Mouse (Mus musculus): ENCODE data around the gene Ruvbl2. TPM values are rescaled to one million over a fixed set of nuclear protein-coding genes. Genes with fewer than 3 reads are reported as not detected.
A peak's percentile ranks its signal among the peaks of the same experiment; 100 is the strongest.
"Not testable (repeated sequence)": the region's sequence is repeated elsewhere in the genome, so short reads cannot be mapped to it uniquely, and the experiment has no call there.

Gene Ruvbl2
- polyA plus RNA-seq, 1 experiment from 2014 or later = 65.0 TPM

DNA sequence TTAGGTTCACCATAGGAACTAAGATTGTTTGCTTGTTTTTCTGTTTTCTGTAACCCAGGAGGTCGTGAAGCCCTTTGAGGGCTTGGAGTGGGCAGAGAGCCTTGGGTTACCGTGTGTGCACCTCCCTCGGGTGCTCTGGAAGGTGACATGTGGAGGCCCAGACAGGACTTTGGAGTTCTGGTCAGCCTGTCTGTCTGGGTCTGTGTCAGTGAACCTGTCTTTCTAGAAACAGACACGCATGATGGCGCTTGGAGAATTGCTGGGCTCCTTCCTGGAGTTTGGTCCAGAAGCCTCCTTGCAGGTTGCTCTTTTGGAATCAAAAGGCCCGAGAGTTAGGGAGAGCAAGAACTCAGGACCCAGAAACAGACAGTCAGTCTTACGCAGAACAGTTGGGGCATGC, 22.5 kb upstream of the Ruvbl2 start:
- peak overlapping the region; percentile 24; the same call in 1 of the 2 replicates for H3K9ac ChIP-seq
- H3K4me2 ChIP-seq = peak overlapping the region; percentile 76
- H3K4me1 ChIP-seq (replicated peaks) = peaks cover 47% of the 10 kb centered on the region

DNA sequence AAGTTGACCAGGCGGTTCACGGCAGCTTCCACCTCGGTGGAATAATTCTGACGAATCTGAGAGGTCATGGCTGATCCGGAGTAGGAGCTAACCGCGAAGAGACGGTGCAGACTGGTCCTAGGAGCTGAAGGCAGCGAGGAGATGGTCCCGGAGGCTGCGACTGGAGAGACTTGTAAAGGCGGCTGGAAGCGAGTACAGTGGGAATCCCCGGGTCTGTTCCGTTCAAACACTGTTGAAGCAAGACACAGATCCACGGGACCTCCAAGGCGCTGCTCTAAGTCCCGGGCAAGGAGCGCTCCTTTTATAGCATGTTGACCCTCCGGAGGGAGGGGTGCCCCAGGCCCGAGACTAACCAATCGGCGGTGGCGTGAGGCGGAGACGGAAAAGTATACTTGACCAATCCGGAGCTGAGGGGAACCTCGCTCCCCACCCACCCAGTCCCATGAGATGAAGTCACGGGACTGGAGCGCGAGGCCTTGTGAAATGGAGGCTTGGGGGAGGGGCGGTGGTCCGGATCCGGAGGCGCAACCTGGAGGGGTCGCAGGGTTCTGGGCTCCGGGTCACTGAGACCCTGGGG, 21.8 kb upstream of the Ruvbl2 start, which contains the start of gene Ftl1:
TSS of gene Ftl1 (minus strand) at position 321 of the 577 bp plus-strand sequence.
- Histone ChIP-seq H3K27ac (peak within 1 kb of the TSS; percentile 85), H3K4me3 (peak within 1 kb of the TSS; percentile 72), H3K4me2 (peak within 1 kb of the TSS; percentile 76), H3K36me3 (peaks cover 50% of the 10 kb centered on the region), H3K4me1 (replicated peaks) (peaks cover 43% of the 10 kb centered on the region), H3K9ac (peak within 1 kb of the TSS; percentile 76)
- ATAC-seq (replicated peaks; ENCODE audit: insufficient number of reproducible peaks, insufficient read depth, low FRiP score, low read depth) = peak; percentile 93
- 0% methylated on average over 35 of the region's 37 CpGs for WGBS
- not testable (repeated sequence) for H3K9me3 ChIP-seq (replicated peaks); H3K27me3 ChIP-seq

More for the DNA sequence above, 22.5 kb upstream of the Ruvbl2 start:
- H3K27ac ChIP-seq = peak overlapping the region; percentile 79
- H3K27me3 ChIP-seq = no peaks in the 10 kb centered on the region
- H3K9me3 ChIP-seq (replicated peaks) = no peaks in the 10 kb centered on the region
- WGBS = 63% methylated on average over 7 of the region's 7 CpGs
- peaks cover 48% of the 10 kb centered on the region for H3K36me3 ChIP-seq
- H3K4me3 ChIP-seq = peak overlapping the region; percentile 72
- ATAC-seq (replicated peaks; ENCODE audit: insufficient number of reproducible peaks, insufficient read depth, low FRiP score, low read depth) = no peak

DNA sequence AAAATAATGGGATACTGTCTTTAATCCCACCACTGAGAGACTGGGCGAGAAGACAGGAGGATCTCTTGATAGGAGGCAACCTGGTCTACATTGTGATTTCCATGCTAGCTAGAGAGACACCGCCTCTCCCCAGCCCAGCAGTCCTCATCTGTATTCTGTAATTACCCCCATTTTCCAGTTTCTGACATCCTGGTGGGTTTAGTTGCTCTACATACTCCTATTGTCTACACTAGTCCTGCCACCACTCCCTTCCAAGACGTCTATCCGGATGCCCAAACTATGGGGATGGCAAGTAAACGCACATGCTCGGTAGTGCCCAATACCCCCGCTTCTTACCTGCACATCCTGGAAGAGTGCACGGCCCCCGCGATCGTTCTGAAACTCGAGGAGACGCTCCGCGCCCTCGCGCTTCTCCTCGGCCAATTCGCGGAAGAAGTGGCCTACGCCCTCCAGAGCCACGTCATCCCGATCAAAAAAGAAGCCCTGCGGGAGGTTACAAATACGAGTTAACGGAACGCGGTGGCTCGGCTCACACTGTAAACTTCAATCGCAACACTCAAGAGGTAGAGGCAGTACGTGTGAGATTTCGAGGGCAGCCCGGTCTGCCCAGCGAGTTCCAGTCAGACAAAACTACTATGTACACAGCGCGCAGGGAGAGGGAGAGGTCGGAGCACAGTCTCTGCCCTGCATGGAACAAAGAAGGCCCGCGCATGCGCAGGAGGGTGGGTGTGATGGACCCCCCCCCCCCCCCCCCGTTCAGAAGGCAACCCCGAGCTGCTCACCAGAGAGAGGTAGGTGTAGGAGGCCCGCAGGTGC, 21.1 kb upstream of the Ruvbl2 start:
- H3K4me1 ChIP-seq (replicated peaks) = peaks cover 43% of the 10 kb centered on the region

DNA sequence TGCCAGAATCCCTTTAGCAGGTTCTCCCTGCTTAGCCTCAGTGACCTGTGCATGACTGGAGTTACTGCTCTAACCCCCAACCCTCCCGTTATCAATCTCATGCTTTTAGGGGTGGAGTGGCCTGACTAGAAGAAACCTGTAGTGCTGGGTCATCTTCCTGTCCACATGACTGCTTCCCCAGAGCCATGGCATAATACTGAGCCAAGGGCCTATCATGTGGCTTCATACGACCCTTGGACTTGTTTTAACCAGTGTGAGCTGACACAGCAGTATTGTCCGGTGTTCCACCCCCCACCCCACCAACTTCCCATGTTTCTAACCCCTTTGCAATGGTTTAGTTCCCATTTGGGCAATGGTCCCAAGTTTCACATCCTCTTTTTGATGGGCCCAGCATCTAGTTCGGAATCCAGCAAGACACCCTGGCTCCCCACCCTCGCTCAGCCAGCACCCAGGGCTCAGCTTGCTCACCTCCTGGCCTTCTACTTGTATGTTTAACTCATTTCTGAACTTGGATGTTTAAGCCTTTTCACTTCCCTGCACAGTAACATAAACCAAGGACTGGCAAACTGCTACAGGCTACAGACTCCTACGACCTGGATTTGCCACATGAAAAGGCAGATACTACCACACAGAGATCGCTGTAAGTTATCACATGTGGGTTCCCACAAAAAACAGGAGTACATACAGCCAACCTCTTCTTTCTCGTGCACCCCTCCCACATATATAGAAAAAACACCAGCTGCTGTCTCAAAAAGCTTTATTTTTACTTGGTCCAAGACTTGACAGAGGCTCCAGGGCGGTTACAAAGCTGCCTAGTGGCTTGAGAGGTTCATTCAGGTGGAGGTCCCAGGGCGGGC, 19.5 kb upstream of the Ruvbl2 start:
- ATAC-seq (replicated peaks; ENCODE audit: insufficient number of reproducible peaks, insufficient read depth, low FRiP score, low read depth) = no peak
- Histone ChIP-seq H3K27ac (peak overlapping the region; percentile 59), H3K4me2 (peak overlapping the region; percentile 76), H3K27me3 (no peaks in the 10 kb centered on the region), H3K4me3 (peak overlapping the region; percentile 72), H3K9ac (peak overlapping the region; percentile 76), H3K36me3 (peaks cover 49% of the 10 kb centered on the region), H3K4me1 (replicated peaks) (peaks cover 43% of the 10 kb centered on the region), H3K9me3 (replicated peaks) (no peaks in the 10 kb centered on the region)
- 48% methylated on average over 10 of the region's 10 CpGs for WGBS

More for the DNA sequence above, 21.1 kb upstream of the Ruvbl2 start:
- Histone ChIP-seq H3K4me3 (peak overlapping the region; percentile 72), H3K4me2 (peak overlapping the region; percentile 76), H3K27ac (peak overlapping the region; percentile 85), H3K9me3 (replicated peaks) (no peaks in the 10 kb centered on the region), H3K9ac (peak overlapping the region; percentile 76), H3K27me3 (no peaks in the 10 kb centered on the region), H3K36me3 (peaks cover 51% of the 10 kb centered on the region)
- under 1% methylated on average over 42 of the region's 43 CpGs for WGBS
- peak; percentile 72 for ATAC-seq (replicated peaks; ENCODE audit: insufficient number of reproducible peaks, insufficient read depth, low FRiP score, low read depth)

DNA sequence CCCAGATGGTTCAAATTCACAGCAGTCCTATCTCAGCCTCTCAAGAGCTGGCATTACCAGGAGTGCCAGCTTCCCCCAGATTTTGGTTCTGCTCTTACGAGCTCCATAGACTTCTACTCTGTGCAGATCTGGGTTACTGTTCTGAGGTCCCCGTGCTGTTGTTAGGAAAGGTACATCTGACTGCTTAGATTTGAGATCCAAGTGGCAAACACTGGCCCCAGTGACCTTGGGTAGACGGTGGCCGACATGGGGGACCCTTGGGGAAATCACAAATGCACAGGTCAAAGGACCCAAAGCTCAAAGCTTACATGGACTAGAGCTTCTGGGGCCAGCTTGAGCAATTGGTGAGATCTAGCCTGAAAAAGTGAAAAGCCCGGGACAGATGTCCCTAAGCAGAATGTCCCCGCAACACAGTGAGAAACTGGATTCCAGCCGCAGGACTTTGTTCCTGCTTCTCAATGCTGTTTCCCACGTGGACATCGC, 18.9 kb upstream of the Ruvbl2 start:
- no peaks in the 10 kb centered on the region for H3K27me3 ChIP-seq
- ATAC-seq (replicated peaks; ENCODE audit: insufficient number of reproducible peaks, insufficient read depth, low FRiP score, low read depth) = no peak
- H3K4me2 ChIP-seq = peak overlapping the region; percentile 76
- 0 out of 2 replicates have a peak overlapping the region, but pooled peaks have one; percentile 76 for H3K9ac ChIP-seq
- peak overlapping the region; percentile 59 for H3K27ac ChIP-seq
- H3K9me3 ChIP-seq (replicated peaks) = no peaks in the 10 kb centered on the region
- WGBS = 41% methylated on average over 9 of the region's 9 CpGs
- H3K4me3 ChIP-seq = no peak overlapping the region
- H3K4me1 ChIP-seq (replicated peaks) = peaks cover 43% of the 10 kb centered on the region
- peaks cover 49% of the 10 kb centered on the region for H3K36me3 ChIP-seq

DNA sequence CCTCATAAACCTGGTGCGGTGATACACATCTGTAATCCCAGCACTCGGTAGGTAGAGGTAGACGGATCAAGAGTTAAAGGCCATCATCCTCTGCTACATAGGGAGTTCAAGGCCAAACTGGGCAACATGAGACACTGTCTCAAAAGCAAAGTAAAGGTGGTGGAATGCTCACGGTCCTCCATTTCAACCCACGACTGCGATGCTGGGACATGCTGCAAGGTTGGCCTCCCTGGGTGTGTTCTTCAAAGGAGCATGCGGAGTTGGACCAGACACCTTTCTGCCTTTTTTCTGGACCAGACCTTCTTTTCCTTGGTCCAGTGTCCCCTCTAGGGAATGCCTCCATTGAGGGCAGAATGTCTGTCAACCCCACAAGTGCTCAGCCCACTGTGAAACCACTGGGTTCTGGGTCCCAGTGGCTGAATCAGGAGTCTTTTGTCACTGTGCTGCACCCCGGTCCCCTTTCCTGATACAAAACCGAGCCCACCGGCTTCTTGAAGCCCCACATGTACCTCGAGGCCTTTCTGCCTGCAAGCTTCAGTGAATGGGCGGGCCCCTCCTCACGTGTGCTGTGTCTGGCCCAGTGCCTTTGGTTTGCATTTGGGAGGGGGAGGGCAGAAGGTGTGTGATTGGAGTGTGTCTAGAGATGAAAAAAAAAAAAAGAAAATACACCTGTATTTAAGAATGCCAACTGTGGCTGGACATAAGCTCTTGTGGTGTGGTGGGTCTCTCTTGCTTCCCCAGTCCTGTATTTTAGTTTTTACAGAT, 18.2 kb upstream of the Ruvbl2 start:
- Histone ChIP-seq H3K4me1 (replicated peaks) (peaks cover 38% of the 10 kb centered on the region), H3K9me3 (replicated peaks) (no peaks in the 10 kb centered on the region), H3K4me3 (no peak overlapping the region), H3K27ac (no peak overlapping the region), H3K9ac (no peak overlapping the region), H3K27me3 (no peaks in the 10 kb centered on the region), H3K4me2 (no peak overlapping the region), H3K36me3 (peaks cover 50% of the 10 kb centered on the region)
- ATAC-seq (replicated peaks; ENCODE audit: insufficient number of reproducible peaks, insufficient read depth, low FRiP score, low read depth) = no peak
- WGBS = 68% methylated on average over 13 of the region's 13 CpGs

DNA sequence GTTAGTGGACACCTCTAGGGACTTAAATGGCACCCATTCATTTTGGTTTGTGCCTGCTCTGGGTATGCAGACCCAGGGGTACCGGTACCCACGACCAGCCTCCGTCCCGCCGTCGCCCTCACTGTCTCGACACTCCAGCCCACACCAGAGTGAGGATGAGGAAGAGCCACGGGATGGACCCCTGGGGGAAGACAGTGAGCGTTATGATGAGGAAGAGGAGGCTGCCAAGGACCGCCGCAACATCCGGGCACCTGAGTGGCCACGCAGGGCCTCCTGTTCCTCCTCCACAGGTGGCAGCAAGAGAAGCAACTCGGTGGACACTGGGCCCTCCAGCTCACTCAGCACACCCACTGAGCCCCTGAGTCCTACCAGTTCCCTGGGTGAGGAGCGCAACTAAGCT, 17.1 kb upstream of the Ruvbl2 start:
- peaks cover 27% of the 10 kb centered on the region for H3K4me1 ChIP-seq (replicated peaks)
- H3K27me3 ChIP-seq = no peaks in the 10 kb centered on the region
- ATAC-seq (replicated peaks; ENCODE audit: insufficient number of reproducible peaks, insufficient read depth, low FRiP score, low read depth) = no peak
- WGBS = 90% methylated on average over 15 of the region's 15 CpGs
- no peaks in the 10 kb centered on the region for H3K9me3 ChIP-seq (replicated peaks)
- no peak overlapping the region for H3K4me2 ChIP-seq
- no peak overlapping the region for H3K4me3 ChIP-seq
- no peak overlapping the region for H3K27ac ChIP-seq
- peaks cover 56% of the 10 kb centered on the region for H3K36me3 ChIP-seq
- H3K9ac ChIP-seq = no peak overlapping the region

DNA sequence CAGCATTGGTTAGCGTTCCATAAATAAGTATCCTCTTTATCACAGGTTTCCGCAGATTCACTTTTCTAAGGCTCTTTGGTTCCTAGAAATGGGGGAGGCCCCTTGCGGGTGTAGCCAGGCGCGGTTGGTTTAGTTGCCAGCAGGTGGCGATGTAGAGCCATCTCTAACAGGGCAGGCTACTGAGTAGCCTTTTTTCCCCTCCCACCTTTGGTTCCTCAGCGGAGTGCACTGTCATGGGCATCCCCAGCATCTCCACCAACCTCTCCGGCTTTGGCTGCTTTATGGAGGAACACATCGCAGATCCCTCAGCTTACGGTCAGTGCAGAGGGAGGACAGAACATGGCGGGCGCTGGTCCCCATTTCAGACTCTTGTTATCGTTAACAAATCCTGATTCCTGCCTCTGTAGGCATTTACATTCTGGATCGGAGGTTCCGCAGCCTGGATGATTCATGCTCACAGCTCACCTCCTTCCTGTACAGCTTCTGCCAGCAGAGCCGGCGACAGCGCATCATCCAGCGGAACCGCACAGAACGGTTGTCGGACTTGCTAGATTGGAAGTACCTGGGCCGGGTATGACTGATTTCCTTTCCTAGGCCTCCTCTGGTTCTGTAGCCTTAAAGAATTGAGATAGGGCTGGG, 13.6 kb upstream of the Ruvbl2 start:
- peaks cover 63% of the 10 kb centered on the region for H3K36me3 ChIP-seq
- no peak overlapping the region for H3K4me2 ChIP-seq
- no peak overlapping the region for H3K9ac ChIP-seq
- no peaks in the 10 kb centered on the region for H3K9me3 ChIP-seq (replicated peaks)
- ATAC-seq (replicated peaks; ENCODE audit: insufficient number of reproducible peaks, insufficient read depth, low FRiP score, low read depth) = peak; percentile 37; the same call in 1 of the 2 replicates
- 56% methylated on average over 23 of the region's 23 CpGs for WGBS
- H3K27ac ChIP-seq = no peak overlapping the region
- no peaks in the 10 kb centered on the region for H3K27me3 ChIP-seq
- H3K4me1 ChIP-seq (replicated peaks) = peaks cover 13% of the 10 kb centered on the region
- no peak overlapping the region for H3K4me3 ChIP-seq

DNA sequence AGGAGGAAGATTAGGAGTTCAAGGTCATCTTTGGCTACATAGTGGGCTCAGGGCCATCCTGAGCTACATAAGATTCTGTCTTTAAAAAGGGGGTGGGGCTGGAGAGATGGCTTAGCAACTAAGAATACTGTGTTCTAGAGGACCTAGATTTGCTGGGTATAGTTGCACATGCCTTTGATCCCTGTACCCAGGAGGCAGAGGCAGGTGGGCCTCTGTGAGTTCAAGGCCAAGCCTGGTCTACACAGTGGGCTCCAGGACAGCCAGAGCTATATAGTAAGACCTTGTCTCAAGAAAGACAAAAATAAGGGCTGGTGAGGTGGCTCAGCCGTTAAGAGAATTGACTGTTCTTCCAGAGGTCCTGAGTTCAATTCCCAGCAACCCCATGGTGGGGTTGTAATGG, 12.1 kb upstream of the Ruvbl2 start:
- Histone ChIP-seq H3K9me3 (replicated peaks) (no peaks in the 10 kb centered on the region), H3K27ac (no peak overlapping the region), H3K4me3 (no peak overlapping the region), H3K36me3 (peaks cover 70% of the 10 kb centered on the region), H3K4me1 (replicated peaks) (peaks cover 7% of the 10 kb centered on the region; the same call in 1 of the 2 replicates), H3K9ac (no peak overlapping the region), H3K27me3 (no peaks in the 10 kb centered on the region), H3K4me2 (no peak overlapping the region)
- no peak for ATAC-seq (replicated peaks; ENCODE audit: insufficient number of reproducible peaks, insufficient read depth, low FRiP score, low read depth)
- 86% methylated on average over 1 of the region's 1 CpGs for WGBS

DNA sequence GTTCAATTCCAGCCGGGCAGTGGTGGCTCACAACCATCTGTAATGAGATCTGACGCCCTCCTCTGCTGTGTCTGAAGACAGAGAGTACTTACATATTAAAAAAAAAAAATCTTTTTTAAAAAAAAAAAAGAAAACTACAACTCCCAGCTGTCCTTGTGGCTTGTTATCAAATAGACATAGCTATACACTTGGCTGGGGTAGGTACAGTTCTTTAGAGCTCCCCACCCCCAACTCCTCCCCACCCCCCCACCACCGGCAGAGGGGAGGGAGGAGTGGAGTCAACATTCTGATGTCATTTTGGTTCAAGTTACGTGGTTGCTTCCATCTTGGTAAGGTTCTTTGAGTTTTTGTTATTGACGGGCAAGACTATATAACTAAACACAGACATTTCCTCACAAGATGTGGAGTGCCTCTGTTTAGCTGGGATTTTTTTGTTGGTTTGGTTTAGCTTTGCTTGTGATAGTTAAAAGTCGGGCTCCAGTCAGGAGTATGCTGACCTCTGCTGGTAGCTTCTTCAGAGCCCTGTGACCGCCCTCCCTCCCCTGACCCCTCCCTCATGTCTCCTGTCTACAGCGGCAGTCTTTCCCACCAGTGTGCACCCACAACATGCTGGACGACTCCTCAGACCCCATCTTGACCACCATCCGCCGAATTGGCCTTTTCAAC, 9.6 kb upstream of the Ruvbl2 start:
- H3K4me3 ChIP-seq = no peak overlapping the region
- no peak overlapping the region for H3K4me2 ChIP-seq
- WGBS = 27% methylated on average over 11 of the region's 11 CpGs
- H3K27me3 ChIP-seq = no peaks in the 10 kb centered on the region
- 0 out of 2 replicates have a peak, but pooled peaks have one; percentile 21 for ATAC-seq (replicated peaks; ENCODE audit: insufficient number of reproducible peaks, insufficient read depth, low FRiP score, low read depth)
- H3K4me1 ChIP-seq (replicated peaks) = peaks cover 7% of the 10 kb centered on the region; the same call in 1 of the 2 replicates
- H3K27ac ChIP-seq = no peak overlapping the region
- no peak overlapping the region; the same call in 1 of the 2 replicates for H3K9ac ChIP-seq
- peaks cover 73% of the 10 kb centered on the region for H3K36me3 ChIP-seq
- H3K9me3 ChIP-seq (replicated peaks) = no peaks in the 10 kb centered on the region

All from heart, embryonic 15.5 days (tissue).